Mouse (Mus musculus): ENCODE results near the gene Xntrpc. TPM values are rescaled to one million over a fixed set of nuclear protein-coding genes. Genes with fewer than 3 reads are reported as not detected.
"Not testable (repeated sequence)": the region's sequence is repeated elsewhere in the genome, so short reads cannot be mapped to it uniquely, and the experiment has no call there.

Gene Xntrpc
- polyA plus RNA-seq, 1 experiment from 2014 or later: 1.7 TPM

- H3K4me1 ChIP-seq: no peaks in the 10 kb centered on the region
- no peaks in the 10 kb centered on the region for H3K9me3 ChIP-seq
- DNase-seq (ENCODE audit: low spot score): no peak
- H3K4me3 ChIP-seq: no peak overlapping the region
- 83% methylated on average over 2 of the region's 2 CpGs for WGBS
- H3K27me3 ChIP-seq (ENCODE audit: insufficient read depth, poor library complexity, severe bottlenecking): no peaks in the 10 kb centered on the region
- H3K36me3 ChIP-seq: peaks cover 60% of the 10 kb centered on the region
- no peak overlapping the region for H3K27ac ChIP-seq
These were observed 23.2 kb upstream of the Xntrpc start for GRCm38 (mm10) chr7:102042314-102042713.

GRCm38 (mm10) chr7:102048524-102048923, 17.0 kb upstream of the Xntrpc start:
- not testable (repeated sequence) for H3K4me3 ChIP-seq; H3K27me3 ChIP-seq (ENCODE audit: insufficient read depth, poor library complexity, severe bottlenecking); DNase-seq (ENCODE audit: low spot score); H3K4me1 ChIP-seq; H3K9me3 ChIP-seq; H3K27ac ChIP-seq
- H3K36me3 ChIP-seq: peaks cover 27% of the 10 kb centered on the region; the same call in 1 of the 2 replicates

GRCm38 (mm10) chr7:102061353-102061752, 4.2 kb upstream of the Xntrpc start:
- no peak for DNase-seq (ENCODE audit: low spot score)
- no peak overlapping the region for H3K27ac ChIP-seq
- peaks cover 11% of the 10 kb centered on the region for H3K4me1 ChIP-seq
- H3K4me3 ChIP-seq: no peak overlapping the region
- H3K9me3 ChIP-seq: no peaks in the 10 kb centered on the region
- WGBS: 62% methylated on average over 3 of the region's 3 CpGs
- peaks cover 24% of the 10 kb centered on the region for H3K36me3 ChIP-seq
- no peaks in the 10 kb centered on the region for H3K27me3 ChIP-seq (ENCODE audit: insufficient read depth, poor library complexity, severe bottlenecking)

- 78% methylated on average over 1 of the region's 1 CpGs for whole genome bisulfite sequencing
- H3K27ac ChIP-seq: no peak overlapping the region
These were observed 3.3 kb upstream of the Xntrpc start for GRCm38 (mm10) chr7:102062203-102062602.

GRCm38 (mm10) chr7:102063891-102064290, 1.6 kb upstream of the Xntrpc start:
- WGBS: 46% methylated on average over 9 of the region's 9 CpGs

More at GRCm38 (mm10) chr7:102062203-102062602, 3.3 kb upstream of the Xntrpc start:
- no peak overlapping the region for H3K4me3 ChIP-seq
- H3K36me3 ChIP-seq: peaks cover 17% of the 10 kb centered on the region
- no peaks in the 10 kb centered on the region for H3K9me3 ChIP-seq
- no peak for DNase-seq (ENCODE audit: low spot score)
- H3K4me1 ChIP-seq: peaks cover 14% of the 10 kb centered on the region
- no peaks in the 10 kb centered on the region for H3K27me3 ChIP-seq (ENCODE audit: insufficient read depth, poor library complexity, severe bottlenecking)

GRCm38 (mm10) chr7:102064655-102065045, 863 bp upstream of the Xntrpc start:
- H3K27me3 ChIP-seq (ENCODE audit: insufficient read depth, poor library complexity, severe bottlenecking): no peaks in the 10 kb centered on the region
- H3K36me3 ChIP-seq: peaks cover 18% of the 10 kb centered on the region
- DNase-seq (ENCODE audit: low spot score): no peak
- no peaks in the 10 kb centered on the region for H3K9me3 ChIP-seq
- WGBS: under 1% methylated on average over 9 of the region's 9 CpGs
- peak overlapping the region; percentile 93 for H3K27ac ChIP-seq
- H3K4me3 ChIP-seq: peak overlapping the region; percentile 80
- peaks cover 14% of the 10 kb centered on the region for H3K4me1 ChIP-seq

More at GRCm38 (mm10) chr7:102063891-102064290, 1.6 kb upstream of the Xntrpc start:
- H3K9me3 ChIP-seq: no peaks in the 10 kb centered on the region
- peaks cover 14% of the 10 kb centered on the region for H3K4me1 ChIP-seq
- H3K27me3 ChIP-seq (ENCODE audit: insufficient read depth, poor library complexity, severe bottlenecking): no peaks in the 10 kb centered on the region
- H3K27ac ChIP-seq: no peak overlapping the region
- H3K36me3 ChIP-seq: peaks cover 25% of the 10 kb centered on the region
- DNase-seq (ENCODE audit: low spot score): no peak
- H3K4me3 ChIP-seq: peak overlapping the region; percentile 80

GRCm38 (mm10) chr7:102066363-102066762, 850 bp downstream of the Xntrpc start:
- no peak for DNase-seq (ENCODE audit: low spot score)
- Histone ChIP-seq H3K9me3 (no peaks in the 10 kb centered on the region), H3K27me3 (ENCODE audit: insufficient read depth, poor library complexity, severe bottlenecking) (no peaks in the 10 kb centered on the region), H3K27ac (peak overlapping the region; percentile 93), H3K4me1 (peaks cover 14% of the 10 kb centered on the region), H3K4me3 (peak overlapping the region; percentile 80), H3K36me3 (peaks cover 29% of the 10 kb centered on the region)
- WGBS: 83% methylated on average over 6 of the region's 6 CpGs

GRCm38 (mm10) chr7:102076714-102077296, 11.3 kb downstream of the Xntrpc start:
- no peak overlapping the region for H3K27ac ChIP-seq
- 85% methylated on average over 7 of the region's 7 CpGs for WGBS
- DNase-seq (ENCODE audit: low spot score): no peak
- H3K9me3 ChIP-seq: no peaks in the 10 kb centered on the region
- no peaks in the 10 kb centered on the region for H3K4me1 ChIP-seq
- no peaks in the 10 kb centered on the region for H3K27me3 ChIP-seq (ENCODE audit: insufficient read depth, poor library complexity, severe bottlenecking)
- H3K36me3 ChIP-seq: peaks cover 94% of the 10 kb centered on the region
- H3K4me3 ChIP-seq: no peak overlapping the region

GRCm38 (mm10) chr7:102078517-102078916, 13.0 kb downstream of the Xntrpc start:
- H3K4me1 ChIP-seq: no peaks in the 10 kb centered on the region
- 80% methylated on average over 7 of the region's 7 CpGs for WGBS
- H3K9me3 ChIP-seq: no peaks in the 10 kb centered on the region
- no peak for DNase-seq (ENCODE audit: low spot score)
- peaks cover 94% of the 10 kb centered on the region for H3K36me3 ChIP-seq
- H3K27ac ChIP-seq: no peak overlapping the region
- H3K27me3 ChIP-seq (ENCODE audit: insufficient read depth, poor library complexity, severe bottlenecking): no peaks in the 10 kb centered on the region
- H3K4me3 ChIP-seq: no peak overlapping the region

- H3K4me1 ChIP-seq: no peaks in the 10 kb centered on the region
- H3K9me3 ChIP-seq: no peaks in the 10 kb centered on the region
- H3K27me3 ChIP-seq (ENCODE audit: insufficient read depth, poor library complexity, severe bottlenecking): no peaks in the 10 kb centered on the region
- WGBS: 93% methylated on average over 8 of the region's 8 CpGs
- no peak overlapping the region for H3K27ac ChIP-seq
- peaks cover 93% of the 10 kb centered on the region for H3K36me3 ChIP-seq
- no peak for DNase-seq (ENCODE audit: low spot score)
- H3K4me3 ChIP-seq: no peak overlapping the region
These were observed 14.8 kb downstream of the Xntrpc start for GRCm38 (mm10) chr7:102080311-102080710.

- no peak overlapping the region for H3K27ac ChIP-seq
- no peaks in the 10 kb centered on the region for H3K9me3 ChIP-seq
- no peak overlapping the region for H3K4me3 ChIP-seq
- 90% methylated on average over 5 of the region's 5 CpGs for WGBS
- DNase-seq (ENCODE audit: low spot score): no peak
- no peaks in the 10 kb centered on the region for H3K27me3 ChIP-seq (ENCODE audit: insufficient read depth, poor library complexity, severe bottlenecking)
- no peaks in the 10 kb centered on the region for H3K4me1 ChIP-seq
- H3K36me3 ChIP-seq: peaks cover 89% of the 10 kb centered on the region
These were observed 16.3 kb downstream of the Xntrpc start for GRCm38 (mm10) chr7:102081784-102082183.

GRCm38 (mm10) chr7:102082816-102083215, 17.3 kb downstream of the Xntrpc start, which contains the start of gene Trpc2:
Gene Trpc2 (plus strand): TSS chr7:102083116.
- no peak within 1 kb of the TSS for H3K27ac ChIP-seq
- no peaks in the 10 kb centered on the region for H3K9me3 ChIP-seq
- H3K4me3 ChIP-seq: no peak within 1 kb of the TSS
- DNase-seq (ENCODE audit: low spot score): no peak
- no peaks in the 10 kb centered on the region for H3K4me1 ChIP-seq
- no peaks in the 10 kb centered on the region for H3K27me3 ChIP-seq (ENCODE audit: insufficient read depth, poor library complexity, severe bottlenecking)
- peaks cover 86% of the 10 kb centered on the region for H3K36me3 ChIP-seq
- 89% methylated on average over 5 of the region's 5 CpGs for WGBS

- peaks cover 84% of the 10 kb centered on the region for H3K36me3 ChIP-seq
- H3K4me1 ChIP-seq: no peaks in the 10 kb centered on the region
- no peaks in the 10 kb centered on the region for H3K27me3 ChIP-seq (ENCODE audit: insufficient read depth, poor library complexity, severe bottlenecking)
- no peak for DNase-seq (ENCODE audit: low spot score)
- H3K9me3 ChIP-seq: no peaks in the 10 kb centered on the region
- H3K27ac ChIP-seq: no peak overlapping the region
- H3K4me3 ChIP-seq: no peak overlapping the region
- 84% methylated on average over 26 of the region's 26 CpGs for WGBS
These were observed 18.7 kb downstream of the Xntrpc start for GRCm38 (mm10) chr7:102084041-102084696.

Data from heart, embryonic 10.5 days (tissue).